Mouse (Mus musculus) left cerebral cortex, postnatal 36 days (tissue): ENCODE results near the gene Fnbp4. TPM values are rescaled to one million over a fixed set of nuclear protein-coding genes. Genes with fewer than 3 reads are reported as not detected.
"Not testable (repeated sequence)": the region's sequence is repeated elsewhere in the genome, so short reads cannot be mapped to it uniquely, and the experiment has no call there.

Source experiments
- DNase-seq, 2 experiments: peaks; one replicate each; pipeline ENCODE4 v3.0.0; 2021 to 2022; ENCODE audit warnings: low spot score in 2 of 2, mixed read lengths in 1 of 2
- intact Hi-C: fragments of 180-260 bp; cut with DNase I; formaldehyde crosslinking; loops from one replicate; pipeline ENCODE4 v1.15.1; 2025
- total RNA-seq, 2 experiments: library from RNA; stranded (reverse); gene quantifications; 2 replicates each; pipeline ENCODE4 v1.2.3; 2021

Fnbp4 gene
- total RNA-seq, 2 experiments from 2014 or later = 47.1 to 68.6 TPM

- no peak for DNase-seq
- intact Hi-C loops = no loop called here
These were observed 36.8 kb downstream of the Fnbp4 start for GRCm38 (mm10) chr2:90781938-90782337.

- intact Hi-C loops = no loop called here
- DNase-seq = no peak
These were observed 37.3 kb downstream of the Fnbp4 start, which contains the start of gene Agbl2 for GRCm38 (mm10) chr2:90782458-90782857. Gene Agbl2, plus strand, starts transcription at chr2:90782727.

- intact Hi-C loops = no loop called here
- DNase-seq = no peak
These were observed 37.8 kb downstream of the Fnbp4 start for GRCm38 (mm10) chr2:90782901-90783486.

- no peak for DNase-seq
- intact Hi-C loops = no loop called here
These were observed 43.0 kb downstream of the Fnbp4 start for GRCm38 (mm10) chr2:90788126-90788525.

GRCm38 (mm10) chr2:90808241-90809126, 63.3 kb downstream of the Fnbp4 start:
- intact Hi-C loops = no loop called here

GRCm38 (mm10) chr2:90810751-90811150, 65.6 kb downstream of the Fnbp4 start:
- no peak for DNase-seq
- intact Hi-C loops = no loop called here

More at GRCm38 (mm10) chr2:90808241-90809126, 63.3 kb downstream of the Fnbp4 start:
- DNase-seq = no peak

GRCm38 (mm10) chr2:90815266-90815665, 70.1 kb downstream of the Fnbp4 start:
- intact Hi-C loops = no loop called here
- no peak for DNase-seq

- intact Hi-C loops = no loop called here
- no peak for DNase-seq
These were observed 71.0 kb downstream of the Fnbp4 start for GRCm38 (mm10) chr2:90816144-90816543.

GRCm38 (mm10) chr2:90818710-90819109, 73.5 kb downstream of the Fnbp4 start:
- DNase-seq = peak in 1 of 2 experiments; percentile 11
- intact Hi-C loops = no loop called here

GRCm38 (mm10) chr2:90820894-90821293, 75.7 kb downstream of the Fnbp4 start:
- intact Hi-C loops = no loop called here
- DNase-seq = no peak

GRCm38 (mm10) chr2:90822978-90823377, 77.8 kb downstream of the Fnbp4 start:
- intact Hi-C loops = no loop called here
- DNase-seq = no peak

- intact Hi-C loops = no loop called here
- peak; percentile 10 to 53 for DNase-seq
These were observed 78.6 kb downstream of the Fnbp4 start for GRCm38 (mm10) chr2:90823781-90824180.

GRCm38 (mm10) chr2:90824528-90824927, 79.4 kb downstream of the Fnbp4 start:
- intact Hi-C loops, DNase-seq: not testable (repeated sequence)

- intact Hi-C loops = no loop called here
These were observed 80.5 kb downstream of the Fnbp4 start for GRCm38 (mm10) chr2:90825515-90826172.

GRCm38 (mm10) chr2:90828739-90829138, 83.6 kb downstream of the Fnbp4 start:
- no peak for DNase-seq
- intact Hi-C loops = no loop called here

More at GRCm38 (mm10) chr2:90825515-90826172, 80.5 kb downstream of the Fnbp4 start:
- DNase-seq = no peak

Other genes starting within 250 kb of the Fnbp4 start
- gene Ptprj, start 164.7 kb upstream of the Fnbp4 start, total RNA-seq = 100 to 1,000 TPM; 112 to 118 TPM
- 10 to 100 TPM; 18.2 to 20.5 TPM for gene Nup160, start 68.2 kb upstream of the Fnbp4 start, total RNA-seq
- under 1 TPM; 0.37 to 0.82 TPM for gene Agbl2, start 37.4 kb downstream of the Fnbp4 start, total RNA-seq
- 100 to 1,000 TPM in 1 of 2 experiments, 10 to 100 TPM in 1; 97.5 to 124 TPM for gene Mtch2, start 101.8 kb downstream of the Fnbp4 start, total RNA-seq
- gene C1qtnf4, start 140.5 kb downstream of the Fnbp4 start, total RNA-seq = 100 to 1,000 TPM; 279 to 315 TPM
- 10 to 100 TPM; 39.6 to 39.8 TPM for gene Kbtbd4, start 159.4 kb downstream of the Fnbp4 start, total RNA-seq
- gene Ndufs3, start 159.5 kb downstream of the Fnbp4 start, total RNA-seq = 100 to 1,000 TPM; 229 to 240 TPM
- gene Celf1, start 195.0 kb downstream of the Fnbp4 start, total RNA-seq = 100 to 1,000 TPM; 145 to 163 TPM